Mouse (Mus musculus): ENCODE results near the gene Tmem131l.
"Not testable (repeated sequence)": the region's sequence is repeated elsewhere in the genome, so short reads cannot be mapped to it uniquely, and the experiment has no call there.

The Tmem131l gene

DNA sequence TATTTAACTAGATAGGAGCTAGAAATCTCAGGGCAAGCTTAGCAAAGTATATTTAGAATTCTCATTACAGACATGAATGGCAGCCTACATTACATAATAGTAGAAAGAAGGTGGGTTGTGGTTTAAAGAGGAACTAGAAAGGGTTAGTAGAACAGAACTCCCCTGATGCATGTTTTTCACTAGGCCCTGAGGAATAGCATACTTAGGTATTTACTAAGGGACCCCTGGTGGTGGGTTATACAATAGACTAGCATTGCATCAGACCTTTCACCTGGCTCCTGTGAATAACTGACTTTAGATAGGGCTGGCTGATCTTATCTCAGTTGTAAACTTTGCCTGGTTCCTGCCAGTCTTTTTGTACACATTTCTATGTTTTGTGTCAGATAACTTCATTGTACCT, 172.9 kb downstream of the Tmem131l start:
- DNase-seq (ENCODE audit: low read depth, low spot score): not testable (repeated sequence)

DNA sequence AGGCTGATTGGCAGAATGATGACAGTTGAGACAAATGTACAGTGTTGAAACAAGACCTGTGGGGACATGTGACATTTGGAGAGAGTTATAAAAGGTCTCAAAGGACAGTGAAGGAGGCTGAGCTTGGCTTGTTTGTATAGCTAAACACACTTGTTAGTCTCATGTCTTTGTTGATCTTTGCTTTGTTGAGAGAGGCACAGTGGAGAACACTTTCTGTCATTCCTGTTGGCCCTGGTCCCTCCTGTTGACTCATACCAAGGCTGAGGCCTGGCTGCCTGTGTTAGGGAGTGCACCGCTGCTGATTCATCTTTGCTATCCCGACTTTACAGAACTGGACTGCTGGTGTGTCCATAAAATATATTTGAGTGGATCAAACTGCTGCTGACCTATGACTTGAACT, 174.8 kb downstream of the Tmem131l start:
- DNase-seq (ENCODE audit: low read depth, low spot score): peak; percentile 92

DNA sequence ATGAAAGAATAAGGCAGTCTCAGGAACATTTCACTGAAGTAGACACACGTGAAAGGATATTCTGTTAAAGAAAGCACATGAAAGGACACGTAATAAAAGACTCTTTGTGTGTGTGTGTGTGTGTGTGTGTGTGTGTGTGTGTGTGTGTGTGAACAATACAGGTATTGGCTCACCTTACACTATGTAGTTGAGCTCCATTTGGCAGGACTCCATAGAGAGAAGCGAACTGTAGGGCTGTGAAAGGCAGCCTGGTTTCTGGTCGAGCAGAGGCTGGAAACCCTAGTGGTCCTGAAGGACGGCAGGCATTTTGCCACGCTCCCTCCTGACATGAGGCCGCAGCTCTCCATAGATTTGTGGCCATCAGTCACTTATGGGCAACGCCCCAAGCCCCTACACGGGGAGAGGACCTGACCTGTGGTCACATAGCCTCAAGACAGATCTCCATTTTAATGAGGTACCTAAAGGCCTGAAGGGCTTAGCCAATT, 175.9 kb downstream of the Tmem131l start:
- DNase-seq (ENCODE audit: low read depth, low spot score): no peak

DNA sequence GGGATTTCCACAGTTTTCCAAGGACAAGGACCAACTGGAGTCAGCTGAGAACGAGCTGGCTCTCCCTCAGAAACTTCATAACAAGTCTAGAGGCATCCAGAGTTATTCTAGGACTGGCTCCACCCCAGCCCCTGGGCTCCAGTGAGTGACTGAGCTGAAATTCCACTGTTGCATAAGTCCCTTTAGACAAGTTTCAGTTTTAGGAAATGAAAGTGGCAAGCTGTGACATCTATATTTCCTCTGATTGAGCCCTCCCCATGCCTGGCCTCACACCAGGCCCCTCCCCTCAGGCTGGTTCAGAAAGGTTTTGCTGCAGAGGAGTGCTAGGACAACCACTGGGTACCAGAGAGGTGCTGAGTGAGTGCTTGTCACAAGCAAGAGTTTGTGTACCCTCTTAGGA, 177.0 kb downstream of the Tmem131l start:
- DNase-seq (ENCODE audit: low read depth, low spot score): peak; percentile 94

DNA sequence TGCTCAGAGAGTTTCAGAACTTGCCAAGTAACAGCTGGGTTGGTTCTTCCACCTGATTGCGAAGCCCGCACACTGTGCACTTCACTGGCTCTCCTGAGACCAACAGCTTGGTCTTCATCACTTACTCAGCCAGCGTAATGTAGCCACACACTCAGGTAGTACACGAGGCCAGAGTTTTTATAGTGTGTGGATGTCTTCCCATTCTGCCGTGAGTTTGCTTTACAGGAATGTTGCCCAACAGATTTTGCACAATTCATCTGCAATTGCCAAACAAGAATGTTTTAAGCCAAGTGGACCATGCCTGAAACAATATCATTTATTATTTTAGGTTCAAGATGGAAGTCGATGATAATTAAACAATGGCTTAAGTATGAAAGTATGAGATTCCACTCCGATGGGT, 180.4 kb downstream of the Tmem131l start:
- DNase-seq (ENCODE audit: low read depth, low spot score): no peak

DNA sequence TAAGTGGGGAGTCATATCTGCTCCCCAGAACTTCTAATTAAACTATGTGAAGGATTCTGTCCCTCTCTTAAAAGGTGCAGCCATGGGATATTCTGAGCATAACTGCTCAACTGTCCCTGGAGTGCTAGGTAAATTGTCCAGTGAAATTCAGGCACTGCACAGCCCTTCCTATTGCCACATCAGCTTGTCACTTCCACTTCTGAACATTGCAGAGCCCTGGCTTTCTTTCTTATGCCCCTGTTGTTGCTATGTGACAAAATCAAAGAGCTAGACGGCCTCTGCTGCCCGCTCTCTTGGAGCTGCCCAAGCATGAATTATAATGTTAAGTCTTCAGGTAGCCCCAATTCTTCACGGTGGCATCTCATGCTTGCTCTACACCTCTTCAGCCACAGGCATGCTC, 180.9 kb downstream of the Tmem131l start:
- DNase-seq (ENCODE audit: low read depth, low spot score): no peak

DNA sequence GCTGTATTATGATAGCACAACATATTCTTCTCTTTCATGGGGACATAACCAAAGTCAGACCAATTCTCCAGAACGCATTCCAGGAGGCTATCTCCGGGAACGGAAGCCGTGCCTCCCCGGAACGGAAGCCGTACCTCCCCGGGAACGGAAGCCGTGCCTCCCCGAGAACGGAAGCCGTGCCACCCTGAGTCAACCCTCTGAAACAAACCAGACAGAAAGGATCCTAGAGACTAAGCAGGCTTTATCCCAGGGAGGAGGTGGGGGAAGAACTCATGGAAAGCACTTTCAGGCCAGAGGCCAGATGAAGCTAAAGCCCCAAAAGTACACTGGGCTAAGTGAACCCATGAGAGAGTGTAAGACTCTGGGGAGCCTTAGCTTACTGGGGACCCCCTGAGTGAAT, 182.4 kb downstream of the Tmem131l start:
- DNase-seq (ENCODE audit: low read depth, low spot score): no peak

DNA sequence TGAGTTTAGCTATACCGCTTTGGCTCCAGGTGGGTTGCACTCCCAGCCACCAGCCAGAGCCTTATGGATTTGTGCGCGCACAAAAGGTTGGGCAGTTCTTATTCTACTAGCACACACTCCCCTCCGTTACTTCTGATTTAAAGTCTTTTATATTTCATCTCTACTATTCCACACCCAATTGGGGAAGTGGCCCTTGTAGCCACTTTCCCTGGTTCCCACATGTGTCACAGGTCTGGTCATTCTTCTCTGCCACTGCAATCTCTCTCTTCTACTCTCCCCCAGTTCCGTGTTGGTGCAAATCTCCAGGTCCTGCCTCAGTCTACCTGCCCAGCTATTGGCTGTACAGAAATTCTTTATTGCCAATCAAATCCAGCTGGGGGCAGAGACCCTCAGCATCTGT, 184.3 kb downstream of the Tmem131l start:
- no peak for DNase-seq (ENCODE audit: low read depth, low spot score)

DNA sequence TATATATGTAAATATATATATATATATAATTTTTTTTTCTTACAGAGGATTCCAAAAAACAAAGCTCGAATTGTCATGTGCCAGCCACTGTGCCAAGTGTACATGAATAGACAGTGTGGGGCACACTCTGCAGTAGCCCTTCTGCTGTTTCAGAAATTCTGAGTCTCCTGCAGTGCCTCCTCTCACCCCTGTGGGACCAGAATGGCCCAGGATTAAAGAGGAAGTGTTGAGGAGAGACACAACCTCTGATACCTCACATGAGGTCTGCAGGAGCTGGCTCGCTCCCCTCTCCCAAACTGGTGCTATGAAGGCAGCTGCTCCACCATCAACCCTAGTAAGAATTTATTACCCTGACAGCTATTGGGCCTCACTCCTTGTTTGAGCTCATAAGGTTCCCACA, 190.6 kb downstream of the Tmem131l start:
- DNase-seq (ENCODE audit: low read depth, low spot score): no peak

Measured in 3T3-L1 (cell line).